Mouse (Mus musculus) cortical plate, adult 2 months (tissue): ENCODE measurements around the gene Stk11.

ENCODE experiments used
- CTCF ChIP-seq: fragments of 200-500 bp; IDR thresholded peaks from 2 replicates; pipeline ENCODE4 v1.5.1; 2011; ENCODE audit warnings: mild to moderate bottlenecking, control low read depth, low read length; ENCODE audit not compliant: insufficient read depth; ENCODE audit errors: extremely low read depth
- POLR2A ChIP-seq: fragments of 200-500 bp; IDR thresholded peaks from 2 replicates; pipeline ENCODE4 v1.6.1; 2011; ENCODE audit warnings: mild to moderate bottlenecking, low read length, control low read depth; ENCODE audit not compliant: insufficient read depth; ENCODE audit errors: extremely low read depth

- TF ChIP-seq CTCF = no peak
- no peak for TF ChIP-seq POLR2A
Observed at GRCm38 (mm10) chr10:80127920-80128319, 12.3 kb downstream of the Stk11 start.
